Mouse (Mus musculus): ENCODE measurements around the gene Cela3a. TPM values are rescaled to one million over a fixed set of nuclear protein-coding genes. Genes with fewer than 3 reads are reported as not detected.

Cela3a gene
- total RNA-seq, 2 experiments from 2014 or later = not detected

Other genes starting within 250 kb of the Cela3a start
- 1 to 10 TPM; 5.7 to 9.8 TPM for gene Wnt4, start 132.3 kb downstream of the Cela3a start, total RNA-seq (2021)
- 100 to 1,000 TPM; 158 to 176 TPM for gene Cdc42, start 52.1 kb downstream of the Cela3a start, total RNA-seq (2021)
- gene Cela3b, start 20.7 kb upstream of the Cela3a start, total RNA-seq (2021) = not detected
- gene 1700013G24Rik, start 43.5 kb upstream of the Cela3a start, total RNA-seq (2021) = not detected
- 10 to 100 TPM; 84.4 to 94.7 TPM for gene Hspg2, start 59.0 kb upstream of the Cela3a start, total RNA-seq (2021)
- not detected for gene Ldlrad2, start 164.8 kb upstream of the Cela3a start, total RNA-seq (2021)
- 10 to 100 TPM; 23.3 to 25.9 TPM for gene Usp48, start 184.0 kb upstream of the Cela3a start, total RNA-seq (2021)